Mouse (Mus musculus) embryonic facial prominence, embryonic 11.5 days (tissue): ENCODE data around the gene Defa17. TPM values are rescaled to one million over a fixed set of nuclear protein-coding genes. Genes with fewer than 3 reads are reported as not detected.
"Not testable (repeated sequence)": the region's sequence is repeated elsewhere in the genome, so short reads cannot be mapped to it uniquely, and the experiment has no call there.

Experiments used
- ATAC-seq: fragments of 200-750 bp; cut with Nextera tagmentation; replicated peaks from 2 replicates; pipeline ENCODE4 v1.8.0; 2017; ENCODE audit warnings: low read depth; ENCODE audit not compliant: insufficient number of reproducible peaks, low FRiP score, low TSS enrichment
- DNase-seq: peaks from one replicate; pipeline ENCODE4 v3.0.0-alpha.2; 2015; ENCODE audit warnings: low spot score
- H3K27ac ChIP-seq: fragments of 300-500 bp; sonication (generic); replicated peaks from 2 replicates; pipeline ENCODE4 v1.5.1; 2014; ENCODE audit warnings: mild to moderate bottlenecking, low read depth, low read length, control low read depth
- H3K27me3 ChIP-seq: fragments of 300-500 bp; sonication (generic); 2 replicates; pipeline ENCODE4 v1.6.1; 2014; ENCODE audit warnings: mild to moderate bottlenecking, low read length, moderate library complexity, mixed read lengths; ENCODE audit not compliant: control insufficient read depth, insufficient read depth
- H3K36me3 ChIP-seq: fragments of 300-500 bp; sonication (generic); replicated peaks from 2 replicates; pipeline ENCODE4 v1.6.1; 2014; ENCODE audit warnings: low read depth, mild to moderate bottlenecking, low read length, moderate library complexity, mixed read lengths; ENCODE audit not compliant: control insufficient read depth, insufficient read depth
- H3K4me1 ChIP-seq: fragments of 300-500 bp; sonication (generic); 2 replicates; pipeline ENCODE4 v1.6.1; 2014; ENCODE audit warnings: low read length, mixed read lengths; ENCODE audit not compliant: control insufficient read depth, insufficient read depth
- H3K4me2 ChIP-seq: fragments of 300-500 bp; sonication (generic); 2 replicates; pipeline ENCODE4 v1.6.1; 2014; ENCODE audit warnings: low read depth, mild to moderate bottlenecking, control low read depth, low read length, moderate library complexity
- H3K4me3 ChIP-seq: fragments of 300-500 bp; sonication (generic); 2 replicates; pipeline ENCODE4 v1.5.1; 2014; ENCODE audit warnings: low read depth, low read length, control low read depth
- H3K9ac ChIP-seq: fragments of 300-500 bp; sonication (generic); replicated peaks from 2 replicates; pipeline ENCODE4 v1.6.1; 2014; ENCODE audit warnings: mild to moderate bottlenecking, control low read depth, low read length
- H3K9me3 ChIP-seq: fragments of 300-500 bp; sonication (generic); replicated peaks from 2 replicates; pipeline ENCODE4 v1.6.1; 2016; ENCODE audit warnings: mild to moderate bottlenecking, low read length, inconsistent platforms, mixed read lengths; ENCODE audit not compliant: control insufficient read depth
- WGBS: fragments of 180-500 bp; shearing (Covaris S2); extraction: QIAGEN DNeasy Blood & Tissue Kit; methylation state at CpG from one replicate; pipeline ENCODE4 v1.1.7; 2014; 5-methylcytosine and 5-hydroxymethylcytosine counted together
- polyA plus RNA-seq: library from polyadenylated mRNA; unstranded; fragments of >200 nt; fragmentation: Nextera tagmentation; extraction: Ambion mirVana; gene quantifications from 2 replicates; pipeline ENCODE4 v1.2.1, GENCODE M21; 2014

Defa17 gene
- not detected in 2 replicates for polyA plus RNA-seq

GRCm38 (mm10) chr8:21655480-21655879, at the start of gene Defa17:
Gene Defa17, plus strand, starts transcription at chr8:21655780.
- not testable (repeated sequence) for H3K4me2 ChIP-seq, H3K27me3 ChIP-seq, H3K27ac ChIP-seq, H3K4me1 ChIP-seq, H3K36me3 ChIP-seq, ATAC-seq, DNase-seq, H3K4me3 ChIP-seq, H3K9me3 ChIP-seq, H3K9ac ChIP-seq
- WGBS, result no CpG with 5 or more reads among the region's 2 CpGs

DNA sequence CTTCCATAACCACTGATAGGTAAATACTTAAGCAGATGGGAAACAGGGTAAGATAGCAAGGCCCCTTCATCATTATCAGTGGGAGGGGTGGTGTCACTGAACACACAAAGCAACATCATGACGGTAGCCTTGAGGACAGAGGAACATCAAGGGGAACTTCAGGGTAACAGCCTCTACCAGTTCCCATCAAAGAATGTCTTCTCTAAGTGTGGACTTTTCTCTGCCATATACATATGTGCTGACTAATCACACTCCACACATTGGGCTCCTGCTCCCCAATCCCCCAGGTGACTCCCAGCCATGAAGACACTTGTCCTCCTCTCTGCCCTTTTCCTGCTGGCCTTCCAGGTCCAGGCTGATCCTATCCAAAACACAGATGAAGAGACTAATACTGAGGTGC, 37.7 kb upstream of the Defa17 start, which contains the start of gene Defa26:
TSS of gene Defa26 (plus strand) at position 301 of the 400 bp plus-strand sequence.
- not testable (repeated sequence) for H3K27ac ChIP-seq, H3K4me2 ChIP-seq, H3K9me3 ChIP-seq, ATAC-seq, H3K36me3 ChIP-seq, DNase-seq, H3K4me1 ChIP-seq, H3K9ac ChIP-seq, H3K4me3 ChIP-seq, H3K27me3 ChIP-seq
- no CpG with 5 or more reads among the region's 1 CpGs for WGBS

GRCm38 (mm10) chr8:21665497-21665896, 9.9 kb downstream of the Defa17 start, which contains the start of gene Defa34:
Gene Defa34, plus strand, starts transcription at chr8:21665797.
- H3K27me3 ChIP-seq, ATAC-seq, DNase-seq, H3K9me3 ChIP-seq, H3K36me3 ChIP-seq, H3K4me3 ChIP-seq, H3K27ac ChIP-seq, H3K4me2 ChIP-seq, H3K9ac ChIP-seq, H3K4me1 ChIP-seq: not testable (repeated sequence)
- no CpG with 5 or more reads among the region's 1 CpGs for WGBS

DNA sequence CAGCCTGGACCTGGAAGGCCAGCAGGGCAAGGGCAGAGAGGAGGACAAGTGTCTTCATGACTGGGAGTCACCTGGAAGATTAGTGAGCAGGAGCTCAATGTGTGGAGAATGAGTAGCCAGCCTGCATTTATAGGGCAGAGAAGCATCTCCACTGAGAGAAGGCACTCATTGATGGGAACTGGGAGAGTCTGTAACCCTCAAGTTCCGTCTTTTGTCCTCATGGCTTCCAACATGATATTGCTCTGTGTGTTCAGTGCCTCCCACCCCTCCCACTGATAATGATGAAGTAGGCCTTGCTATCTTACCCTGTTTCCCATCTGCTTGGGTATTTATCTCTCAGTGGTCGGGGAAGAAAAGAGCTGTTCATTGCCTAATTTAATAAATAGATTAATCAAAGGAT, 48.0 kb downstream of the Defa17 start, which contains the start of gene AY761184:
TSS of gene AY761184 (minus strand) at position 101 of the 400 bp plus-strand sequence.
- H3K36me3 ChIP-seq, DNase-seq, H3K27ac ChIP-seq, ATAC-seq, H3K4me2 ChIP-seq, H3K27me3 ChIP-seq, H3K9ac ChIP-seq, H3K9me3 ChIP-seq, H3K4me3 ChIP-seq, H3K4me1 ChIP-seq: not testable (repeated sequence)
- 71% methylated on average over 2 of the region's 2 CpGs for WGBS

Other genes starting within 250 kb of the Defa17 start
- not detected in 2 replicates for gene Defa36, start 228.4 kb upstream of the Defa17 start, polyA plus RNA-seq
- not detected in 2 replicates for gene Gm7849, start 199.2 kb upstream of the Defa17 start, polyA plus RNA-seq
- gene Defa20, start 146.5 kb upstream of the Defa17 start, polyA plus RNA-seq, result not detected in 2 replicates
- gene Defa32, start 126.7 kb upstream of the Defa17 start, polyA plus RNA-seq, result not detected in 2 replicates
- not detected in 2 replicates for gene Defa37, start 90.4 kb upstream of the Defa17 start, polyA plus RNA-seq
- gene Defa28, start 72.8 kb upstream of the Defa17 start, polyA plus RNA-seq, result not detected in 2 replicates
- not detected in 2 replicates for gene Gm7861, start 61.3 kb upstream of the Defa17 start, polyA plus RNA-seq
- gene Defa26, start 37.6 kb upstream of the Defa17 start, polyA plus RNA-seq, result not detected in 2 replicates
- gene Defa34, start 10.0 kb downstream of the Defa17 start, polyA plus RNA-seq, result not detected in 2 replicates
- not detected in 2 replicates for gene AY761184, start 47.9 kb downstream of the Defa17 start, polyA plus RNA-seq
- not detected in 2 replicates for gene Defa24, start 78.7 kb downstream of the Defa17 start, polyA plus RNA-seq
- not detected in 2 replicates for gene Defb50, start 167.8 kb downstream of the Defa17 start, polyA plus RNA-seq
- gene Defb2, start 184.1 kb downstream of the Defa17 start, polyA plus RNA-seq, result not detected in 2 replicates
- gene Defb10, start 203.1 kb downstream of the Defa17 start, polyA plus RNA-seq, result not detected in 2 replicates
- not detected in 2 replicates for gene Defb9, start 229.6 kb downstream of the Defa17 start, polyA plus RNA-seq